Mouse (Mus musculus) heart, adult 2 months (tissue): Measurements from ENCODE around the gene 4930518I15Rik. TPM values are rescaled to one million over a fixed set of nuclear protein-coding genes. Genes with fewer than 3 reads are reported as not detected.

Source experiments
- DNase-seq, 2 experiments: peaks; one replicate each; pipeline ENCODE4 v3.0.0; 2021
- H3K27ac ChIP-seq: fragments of 200-600 bp; 2 replicates; pipeline ENCODE4 v1.8.1; 2022
- H3K27me3 ChIP-seq: fragments of 200-500 bp; 2 replicates; pipeline ENCODE4 v1.6.1; 2012; ENCODE audit warnings: mild to moderate bottlenecking, low read length, inconsistent platforms, mixed read lengths; ENCODE audit not compliant: control insufficient read depth, insufficient read depth
- H3K36me3 ChIP-seq: fragments of 200-500 bp; 2 replicates; pipeline ENCODE4 v1.6.1; 2012; ENCODE audit warnings: low read length, inconsistent platforms; ENCODE audit not compliant: control insufficient read depth, insufficient read depth
- H3K4me1 ChIP-seq: fragments of 200-500 bp; 2 replicates; pipeline ENCODE4 v1.6.1; 2011; ENCODE audit warnings: low read length; ENCODE audit not compliant: control insufficient read depth, insufficient read depth
- H3K4me3 ChIP-seq: fragments of 200-600 bp; 2 replicates; pipeline ENCODE4 v1.8.1; 2022
- H3K79me2 ChIP-seq: fragments of 200-500 bp; replicated peaks from 2 replicates; pipeline ENCODE4 v1.6.1; 2012; ENCODE audit warnings: mild to moderate bottlenecking, inconsistent platforms, low read length, moderate library complexity, mixed read lengths; ENCODE audit not compliant: control insufficient read depth, insufficient read depth
- H3K9ac ChIP-seq: fragments of 200-500 bp; 2 replicates; pipeline ENCODE4 v1.6.1; 2012; ENCODE audit warnings: low read depth, mild to moderate bottlenecking, control low read depth, inconsistent platforms, low read length, mixed read lengths
- CTCF ChIP-seq: fragments of 200-600 bp; IDR thresholded peaks from 2 replicates; pipeline ENCODE4 v1.8.1; 2022; ENCODE audit warnings: antibody characterized with exemption, mild to moderate bottlenecking, moderate library complexity
- EP300 ChIP-seq: fragments of 200-500 bp; IDR thresholded peaks from 2 replicates; pipeline ENCODE4 v1.6.1; 2011; ENCODE audit warnings: low read depth, low read length, control low read depth; ENCODE audit not compliant: insufficient read depth
- POLR2A ChIP-seq: fragments of 200-500 bp; IDR thresholded peaks from 2 replicates; pipeline ENCODE4 v1.6.1; 2011; ENCODE audit warnings: mild to moderate bottlenecking, low read depth, low read length, control low read depth; ENCODE audit not compliant: insufficient read depth
- WGBS: fragments of 180-500 bp; shearing (Covaris S2); methylation state at CpG from one replicate; pipeline ENCODE4 v1.1.7; 2018; 5-methylcytosine and 5-hydroxymethylcytosine counted together
- intact Hi-C: fragments of 180-260 bp; cut with DNase I; formaldehyde crosslinking; loops from one replicate; pipeline ENCODE4 v1.15.1; 2025
- polyA plus RNA-seq: library from polyadenylated mRNA; depleted of rRNA; stranded (reverse); fragments of >200 nt; gene quantifications from 2 replicates; pipeline ENCODE4 v1.2.3, GENCODE M21; 2012
- total RNA-seq, 2 experiments: library from RNA; stranded (reverse); gene quantifications; 2 replicates each; pipeline ENCODE4 v1.2.3; 2021

The 4930518I15Rik gene
- total and polyA plus RNA-seq, 3 experiments: 0.55 to 0.84 (median 0.59) TPM

GRCm38 (mm10) chr2:156874047-156874759 is 16.5 kb upstream of the 4930518I15Rik start:
- intact Hi-C loops: loop anchor here (5.0 kb wide), 1 partner anchor 123 kb away; no protein-coding TSS in a partner anchor
- H3K36me3 ChIP-seq: peaks cover 5% of the 10 kb centered on the region
- no peaks in the 10 kb centered on the region for H3K27me3 ChIP-seq
- no peaks in the 10 kb centered on the region for H3K79me2 ChIP-seq
- no peak overlapping the region for H3K4me3 ChIP-seq
- H3K4me1 ChIP-seq: peaks cover 7% of the 10 kb centered on the region
- no peak overlapping the region for H3K27ac ChIP-seq
- no peak overlapping the region for H3K9ac ChIP-seq
- WGBS: 79% methylated on average over 8 of the region's 8 CpGs
- no peak for DNase-seq
- TF ChIP-seq EP300: no peak
- TF ChIP-seq POLR2A: no peak
- no peak for TF ChIP-seq CTCF

- TF ChIP-seq EP300 (no peak), CTCF (peak; percentile 81)
- WGBS: 15% methylated on average over 5 of the region's 5 CpGs
- H3K36me3 ChIP-seq: peaks cover 5% of the 10 kb centered on the region
- peak in 1 of 2 experiments; percentile 37 for DNase-seq
- peaks cover 9% of the 10 kb centered on the region for H3K4me1 ChIP-seq
- H3K9ac ChIP-seq: no peak overlapping the region
- no peaks in the 10 kb centered on the region for H3K79me2 ChIP-seq
- H3K27me3 ChIP-seq: no peaks in the 10 kb centered on the region
- intact Hi-C loops: loop anchor here (1.0 to 5.0 kb wide), 3 partner anchors 124 to 221 kb away; partner anchors contain the start of gene Soga1
- H3K4me3 ChIP-seq: no peak overlapping the region
- no peak overlapping the region for H3K27ac ChIP-seq
Measured at GRCm38 (mm10) chr2:156873629-156874028, 15.9 kb upstream of the 4930518I15Rik start.

GRCm38 (mm10) chr2:156870519-156870918 is 12.8 kb upstream of the 4930518I15Rik start:
- H3K27ac ChIP-seq: no peak overlapping the region
- peaks cover 2% of the 10 kb centered on the region; the same call in 1 of the 2 replicates for H3K79me2 ChIP-seq
- DNase-seq: peak; percentile 48 to 59
- peaks cover 5% of the 10 kb centered on the region for H3K36me3 ChIP-seq
- no peaks in the 10 kb centered on the region for H3K27me3 ChIP-seq
- peaks cover 9% of the 10 kb centered on the region for H3K4me1 ChIP-seq
- H3K9ac ChIP-seq: no peak overlapping the region
- no peak overlapping the region for H3K4me3 ChIP-seq
- TF ChIP-seq EP300: no peak
- intact Hi-C loops: loop anchor here (5.0 kb wide), 1 partner anchor 127 kb away; no protein-coding TSS in a partner anchor
- WGBS: 11% methylated on average over 6 of the region's 6 CpGs

GRCm38 (mm10) chr2:156869554-156869953 is 11.8 kb upstream of the 4930518I15Rik start:
- Histone ChIP-seq H3K79me2 (peaks cover 2% of the 10 kb centered on the region; the same call in 1 of the 2 replicates), H3K4me3 (no peak overlapping the region), H3K9ac (no peak overlapping the region), H3K36me3 (peaks cover 5% of the 10 kb centered on the region), H3K27ac (no peak overlapping the region), H3K4me1 (peaks cover 9% of the 10 kb centered on the region), H3K27me3 (no peaks in the 10 kb centered on the region)
- DNase-seq: no peak
- intact Hi-C loops: no loop called here
- 80% methylated on average over 7 of the region's 7 CpGs for WGBS
- TF ChIP-seq EP300 (no peak), POLR2A (no peak), CTCF (no peak)

- peaks cover 10% of the 10 kb centered on the region for H3K4me1 ChIP-seq
- peaks cover 5% of the 10 kb centered on the region for H3K36me3 ChIP-seq
- WGBS: 41% methylated on average over 8 of the region's 8 CpGs
- no peak overlapping the region for H3K4me3 ChIP-seq
- TF ChIP-seq CTCF: no peak
- TF ChIP-seq EP300: no peak
- TF ChIP-seq POLR2A: no peak
- H3K9ac ChIP-seq: no peak overlapping the region
- H3K27me3 ChIP-seq: no peaks in the 10 kb centered on the region
- peaks cover 2% of the 10 kb centered on the region; the same call in 1 of the 2 replicates for H3K79me2 ChIP-seq
- peak in 1 of 2 experiments; percentile 40 for DNase-seq
- intact Hi-C loops: no loop called here
- H3K27ac ChIP-seq: no peak overlapping the region
Measured at GRCm38 (mm10) chr2:156868994-156869393, 11.2 kb upstream of the 4930518I15Rik start.

DNA sequence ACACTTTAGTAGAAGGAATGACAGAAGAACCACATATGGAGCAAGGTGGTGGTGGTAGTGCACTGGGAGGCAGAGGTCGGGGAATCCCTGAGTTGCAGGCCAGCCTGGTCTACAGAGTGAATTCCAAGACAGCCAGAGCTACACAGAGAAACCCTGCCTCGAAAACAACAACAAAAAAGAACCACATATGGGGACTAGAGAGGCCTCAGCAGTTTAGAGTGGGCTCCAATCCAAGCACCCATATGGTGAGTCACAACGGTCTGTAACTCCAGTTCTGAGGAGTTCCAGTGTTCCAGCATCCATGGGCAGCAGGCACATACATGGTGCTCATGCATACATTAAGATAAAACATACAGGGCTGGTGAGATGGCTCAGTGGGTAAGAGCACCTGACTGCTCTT is 6.7 kb upstream of the 4930518I15Rik start:
- peak overlapping the region; percentile 92 for H3K27ac ChIP-seq

More for the DNA sequence above, 6.7 kb upstream of the 4930518I15Rik start:
- Histone ChIP-seq H3K4me3 (no peak overlapping the region; the same call in 1 of the 2 replicates), H3K27me3 (no peaks in the 10 kb centered on the region), H3K4me1 (peaks cover 6% of the 10 kb centered on the region), H3K9ac (no peak overlapping the region), H3K36me3 (peaks cover 3% of the 10 kb centered on the region), H3K79me2 (peaks cover 4% of the 10 kb centered on the region)
- no peak for DNase-seq
- intact Hi-C loops: loop anchor here (5.0 kb wide), 1 partner anchor 132 kb away; no protein-coding TSS in a partner anchor
- WGBS: 43% methylated on average over 3 of the region's 3 CpGs
- TF ChIP-seq CTCF (no peak), EP300 (no peak), POLR2A (no peak)
